Mouse (Mus musculus) heart, embryonic 10.5 days (tissue): ENCODE measurements around the gene Sod1. TPM values are rescaled to one million over a fixed set of nuclear protein-coding genes. Genes with fewer than 3 reads are reported as not detected.

Experiments
- DNase-seq: peaks from one replicate; pipeline ENCODE4 v3.0.0-alpha.2; 2017; ENCODE audit warnings: low spot score
- H3K27ac ChIP-seq: fragments of 300-500 bp; sonication (generic); 2 replicates; pipeline ENCODE4 v1.5.1; 2016; ENCODE audit warnings: mild to moderate bottlenecking
- H3K27me3 ChIP-seq: fragments of 300-500 bp; sonication (generic); 2 replicates; pipeline ENCODE4 v1.6.1; 2016; ENCODE audit warnings: mild to moderate bottlenecking; ENCODE audit not compliant: poor library complexity, insufficient read depth, severe bottlenecking
- H3K36me3 ChIP-seq: fragments of 300-500 bp; sonication (generic); 2 replicates; pipeline ENCODE4 v1.6.1; 2016; ENCODE audit warnings: mild to moderate bottlenecking, moderate library complexity
- H3K4me1 ChIP-seq: fragments of 300-500 bp; sonication (generic); 2 replicates; pipeline ENCODE4 v1.6.1; 2016; ENCODE audit warnings: mild to moderate bottlenecking
- H3K4me3 ChIP-seq: fragments of 300-500 bp; sonication (generic); 2 replicates; pipeline ENCODE4 v1.5.1; 2016; ENCODE audit warnings: mild to moderate bottlenecking, moderate library complexity
- H3K9me3 ChIP-seq: fragments of 300-500 bp; sonication (generic); 2 replicates; pipeline ENCODE4 v1.6.1; 2016; ENCODE audit warnings: mild to moderate bottlenecking, moderate library complexity
- WGBS: fragments of 180-500 bp; shearing (Covaris S2); methylation state at CpG from one replicate; pipeline ENCODE4 v1.1.7; 2016; 5-methylcytosine and 5-hydroxymethylcytosine counted together
- polyA plus RNA-seq: library from polyadenylated mRNA; unstranded; fragments of >200 nt; fragmentation: Nextera tagmentation; extraction: Ambion mirVana; gene quantifications from 2 replicates; pipeline ENCODE4 v1.2.1, GENCODE M21; 2016

Sod1 gene
- polyA plus RNA-seq, 1 experiment from 2014 or later = 1,279 TPM

DNA sequence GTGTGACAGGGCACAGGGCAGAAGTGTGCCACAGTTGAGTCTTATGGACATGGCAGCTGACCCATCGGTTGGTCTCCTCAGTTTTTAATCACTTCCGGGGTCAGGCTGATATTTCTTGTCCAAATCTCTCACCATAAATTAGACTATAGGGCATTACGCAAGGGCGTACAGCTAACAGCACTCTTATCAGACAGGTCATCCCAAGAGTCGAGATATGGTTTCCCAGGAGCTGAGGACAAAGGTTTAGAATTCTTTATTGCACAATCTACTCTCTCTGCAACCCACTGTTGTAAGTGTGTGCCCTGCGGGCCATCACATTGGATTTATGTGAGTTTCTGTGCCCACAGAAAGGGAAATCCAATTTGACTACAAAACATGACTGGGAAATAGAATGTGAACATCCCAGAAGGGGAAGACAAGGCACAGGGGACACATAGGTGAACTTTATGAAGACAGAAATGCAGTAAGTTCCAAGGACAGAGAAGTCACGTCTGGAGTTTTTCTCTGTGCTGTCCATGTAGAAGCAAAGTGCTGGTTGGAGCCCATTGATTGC lies 23.8 kb upstream of the Sod1 start:
- H3K36me3 ChIP-seq = no peaks in the 10 kb centered on the region
- DNase-seq = no peak
- H3K27me3 ChIP-seq = no peaks in the 10 kb centered on the region
- H3K4me1 ChIP-seq = peaks cover 33% of the 10 kb centered on the region
- peak overlapping the region; percentile 89 for H3K27ac ChIP-seq
- WGBS = 58% methylated on average over 7 of the region's 7 CpGs
- H3K4me3 ChIP-seq = peak overlapping the region; percentile 57
- H3K9me3 ChIP-seq = no peaks in the 10 kb centered on the region

DNA sequence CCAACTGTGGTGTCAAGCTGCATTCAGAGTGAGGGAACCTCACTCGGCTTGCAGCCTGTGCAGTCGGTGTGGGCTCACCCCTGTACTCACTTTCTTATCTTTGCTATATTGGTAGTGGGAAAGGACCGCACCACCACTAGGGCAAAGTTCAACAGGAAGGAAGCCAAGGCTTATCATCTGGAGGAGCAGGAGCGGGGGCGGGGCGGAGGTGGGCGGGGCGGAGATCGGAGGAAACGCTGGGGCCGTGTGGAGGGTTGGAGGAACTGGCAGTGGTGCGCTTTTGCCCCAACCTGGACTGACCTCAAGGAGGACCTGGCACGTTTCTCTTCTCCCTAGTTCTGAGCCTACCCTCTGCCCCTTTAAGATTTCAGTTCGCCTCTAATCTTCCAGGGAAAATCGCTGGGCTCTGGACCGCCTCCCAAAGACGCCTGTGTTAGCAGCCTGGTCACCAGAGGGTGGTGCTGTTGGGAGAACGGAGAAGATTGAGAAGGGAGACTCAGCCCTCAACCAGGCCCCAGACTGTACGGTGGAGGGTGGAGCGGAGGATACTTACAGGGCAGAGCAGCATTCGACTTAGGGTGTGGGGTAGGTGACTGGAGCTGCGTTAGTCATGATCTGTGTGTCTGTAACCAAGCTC lies 23.1 kb upstream of the Sod1 start:
- Histone ChIP-seq H3K27ac (peak overlapping the region; percentile 89), H3K27me3 (no peaks in the 10 kb centered on the region), H3K36me3 (no peaks in the 10 kb centered on the region), H3K4me1 (peaks cover 40% of the 10 kb centered on the region), H3K4me3 (peak overlapping the region; percentile 57), H3K9me3 (no peaks in the 10 kb centered on the region)
- peak; percentile 95 for DNase-seq
- WGBS = under 1% methylated on average over 22 of the region's 22 CpGs

DNA sequence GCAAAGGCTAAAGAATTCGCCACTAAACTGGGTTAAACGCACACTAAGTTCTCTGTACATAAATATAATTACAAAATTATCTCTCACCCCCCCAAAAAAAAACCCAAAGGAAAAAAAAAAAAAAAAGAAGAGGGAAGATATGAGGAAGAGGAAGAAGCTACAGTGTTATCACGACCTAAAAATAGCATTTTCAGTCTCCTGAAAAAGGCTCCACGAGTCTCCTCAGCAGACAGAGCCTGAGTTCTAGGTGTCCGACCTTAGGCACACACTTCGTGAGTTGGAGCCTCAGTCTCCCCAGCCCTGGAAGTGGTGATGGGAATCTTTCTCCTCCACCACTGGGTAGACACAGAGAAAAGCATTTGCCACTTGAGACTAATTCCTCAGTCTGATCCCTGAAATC lies 21.9 kb upstream of the Sod1 start:
- Histone ChIP-seq H3K27ac (peak overlapping the region; percentile 89; the same call in 1 of the 2 replicates), H3K36me3 (no peaks in the 10 kb centered on the region), H3K9me3 (no peaks in the 10 kb centered on the region), H3K4me1 (peaks cover 44% of the 10 kb centered on the region), H3K27me3 (no peaks in the 10 kb centered on the region), H3K4me3 (no peak overlapping the region)
- WGBS = 66% methylated on average over 6 of the region's 6 CpGs
- DNase-seq = no peak

DNA sequence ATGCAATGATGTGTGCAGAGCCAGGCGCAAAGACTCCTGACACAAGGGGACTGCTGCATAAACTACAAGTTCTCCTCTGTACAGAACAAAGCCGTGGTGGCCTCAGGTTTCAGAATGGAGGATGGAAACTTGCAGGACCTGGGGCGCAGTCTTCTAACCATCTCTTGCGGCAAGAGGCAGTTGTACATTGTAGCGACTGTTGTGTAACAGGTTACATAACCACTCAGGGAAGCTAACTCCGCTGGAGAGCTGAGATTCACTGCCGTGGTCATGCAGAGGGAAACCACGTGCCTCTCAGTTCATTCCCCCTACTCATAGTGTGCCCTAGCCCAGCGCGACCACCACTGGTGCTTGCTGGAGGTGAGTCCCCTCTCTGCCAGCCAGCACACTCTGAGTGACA lies 21.4 kb upstream of the Sod1 start:
- Histone ChIP-seq H3K36me3 (no peaks in the 10 kb centered on the region), H3K4me1 (peaks cover 44% of the 10 kb centered on the region), H3K9me3 (no peaks in the 10 kb centered on the region), H3K4me3 (no peak overlapping the region), H3K27me3 (no peaks in the 10 kb centered on the region), H3K27ac (peak overlapping the region; percentile 39; the same call in 1 of the 2 replicates)
- 82% methylated on average over 10 of the region's 10 CpGs for WGBS
- DNase-seq = no peak

DNA sequence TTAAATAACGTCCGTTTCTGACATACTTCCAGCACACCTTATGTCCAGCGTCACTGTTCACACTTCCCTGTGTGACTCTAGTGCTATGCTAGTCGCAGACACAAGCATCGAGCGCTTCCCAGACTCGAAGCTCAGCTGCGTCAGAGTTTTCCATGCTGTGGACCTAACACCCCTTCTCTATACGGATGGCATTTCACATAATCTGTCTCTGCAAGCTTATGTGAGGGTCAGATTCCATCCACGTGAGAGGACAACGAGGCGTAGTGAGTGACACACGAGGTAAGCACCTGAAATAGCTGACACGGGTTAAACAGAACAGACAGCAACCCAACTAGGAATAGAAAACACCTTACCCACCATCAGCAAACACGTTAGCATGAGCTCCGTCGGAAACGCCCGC lies 18.4 kb upstream of the Sod1 start:
- Histone ChIP-seq H3K9me3 (no peaks in the 10 kb centered on the region), H3K36me3 (no peaks in the 10 kb centered on the region), H3K27me3 (no peaks in the 10 kb centered on the region), H3K4me3 (peak overlapping the region; percentile 19; the same call in 1 of the 2 replicates), H3K4me1 (peaks cover 34% of the 10 kb centered on the region), H3K27ac (peak overlapping the region; percentile 7; the same call in 1 of the 2 replicates)
- WGBS = 54% methylated on average over 19 of the region's 19 CpGs
- DNase-seq = peak; percentile 63

DNA sequence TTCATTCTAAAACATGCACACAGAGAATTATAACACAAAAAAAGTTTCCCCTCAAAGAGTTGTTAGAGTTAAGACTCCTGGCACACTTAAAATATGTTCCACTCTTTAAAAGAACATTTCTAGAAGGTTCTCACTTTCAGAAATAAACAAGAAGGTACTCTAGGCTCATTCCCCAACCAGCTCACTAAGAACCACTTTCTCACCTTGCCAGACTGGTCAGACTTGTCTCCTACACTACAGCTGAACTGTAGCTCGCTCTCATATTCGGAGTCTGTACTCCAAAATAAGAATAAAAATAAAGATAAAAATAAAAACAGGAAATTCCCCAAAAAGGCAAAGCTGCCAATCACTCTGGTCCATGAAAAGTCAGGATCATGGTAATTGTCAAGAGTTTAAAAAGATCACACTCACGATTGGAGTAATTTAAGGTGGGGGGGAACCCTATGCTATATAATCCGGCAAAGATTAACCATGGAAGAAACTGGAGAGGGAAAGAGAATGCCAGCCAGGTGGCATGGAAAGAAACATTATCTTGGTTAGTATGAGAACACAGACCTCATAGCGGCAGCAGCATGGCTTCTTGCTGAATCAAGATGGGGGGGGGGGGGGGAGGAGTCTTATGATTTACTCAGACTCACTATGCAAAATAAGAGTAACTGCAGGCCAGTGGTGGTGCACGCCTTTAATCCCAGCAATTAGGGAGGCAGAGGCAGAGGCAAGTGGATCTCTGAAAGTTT lies 17.2 kb upstream of the Sod1 start:
- no peaks in the 10 kb centered on the region for H3K9me3 ChIP-seq
- H3K36me3 ChIP-seq = no peaks in the 10 kb centered on the region
- H3K27ac ChIP-seq = no peak overlapping the region
- no peak for DNase-seq
- H3K4me1 ChIP-seq = peaks cover 22% of the 10 kb centered on the region
- no peaks in the 10 kb centered on the region for H3K27me3 ChIP-seq
- no peak overlapping the region for H3K4me3 ChIP-seq
- 80% methylated on average over 6 of the region's 6 CpGs for WGBS

DNA sequence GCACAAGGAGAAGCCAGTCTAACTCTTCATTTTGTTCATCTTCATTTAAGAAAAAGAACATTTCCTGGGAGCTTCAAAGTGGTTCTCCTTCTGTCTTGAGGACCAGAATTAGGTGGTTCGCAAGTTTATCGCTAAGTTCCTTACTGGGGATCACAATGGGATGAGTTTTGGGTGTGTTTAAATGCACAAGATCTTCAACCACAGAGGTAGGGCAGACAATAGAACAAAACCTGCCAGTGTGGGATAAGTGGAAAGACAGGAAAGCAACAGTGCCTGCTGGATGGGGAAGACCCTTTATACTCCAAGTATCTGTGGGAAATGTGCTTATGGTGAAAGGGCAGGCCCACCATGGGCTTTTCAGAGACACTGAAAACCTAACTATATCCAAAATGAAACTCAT lies 15.7 kb upstream of the Sod1 start:
- Histone ChIP-seq H3K27me3 (no peaks in the 10 kb centered on the region), H3K4me1 (peaks cover 13% of the 10 kb centered on the region), H3K4me3 (no peak overlapping the region), H3K9me3 (no peaks in the 10 kb centered on the region), H3K27ac (no peak overlapping the region), H3K36me3 (no peaks in the 10 kb centered on the region)
- 92% methylated on average over 2 of the region's 2 CpGs for WGBS
- DNase-seq = no peak

DNA sequence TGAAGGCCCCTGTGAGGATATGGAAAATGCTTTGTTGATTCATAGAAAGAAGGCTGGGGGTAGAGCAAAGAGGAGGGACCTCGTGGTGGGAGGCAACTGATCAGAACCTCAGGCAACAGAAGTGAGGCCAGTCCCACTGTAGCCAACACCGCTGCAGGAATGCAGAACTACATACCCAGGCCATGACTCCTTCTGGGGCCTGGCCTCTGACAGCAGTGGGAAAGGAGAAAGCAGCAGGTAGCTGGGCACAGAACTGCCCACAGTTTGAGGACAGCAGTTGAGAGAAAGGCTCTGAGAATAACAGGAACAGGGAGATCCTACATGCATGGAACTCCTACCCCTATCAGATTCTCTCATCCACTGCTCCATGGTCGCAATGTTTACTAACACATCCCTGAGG lies 11.6 kb upstream of the Sod1 start:
- Histone ChIP-seq H3K9me3 (no peaks in the 10 kb centered on the region), H3K4me1 (0 out of 2 replicates have a peak, but pooled peaks cover 7% of the 10 kb centered on the region), H3K4me3 (no peak overlapping the region), H3K36me3 (no peaks in the 10 kb centered on the region), H3K27me3 (no peaks in the 10 kb centered on the region), H3K27ac (no peak overlapping the region)
- 70% methylated on average over 3 of the region's 3 CpGs for WGBS
- no peak for DNase-seq

DNA sequence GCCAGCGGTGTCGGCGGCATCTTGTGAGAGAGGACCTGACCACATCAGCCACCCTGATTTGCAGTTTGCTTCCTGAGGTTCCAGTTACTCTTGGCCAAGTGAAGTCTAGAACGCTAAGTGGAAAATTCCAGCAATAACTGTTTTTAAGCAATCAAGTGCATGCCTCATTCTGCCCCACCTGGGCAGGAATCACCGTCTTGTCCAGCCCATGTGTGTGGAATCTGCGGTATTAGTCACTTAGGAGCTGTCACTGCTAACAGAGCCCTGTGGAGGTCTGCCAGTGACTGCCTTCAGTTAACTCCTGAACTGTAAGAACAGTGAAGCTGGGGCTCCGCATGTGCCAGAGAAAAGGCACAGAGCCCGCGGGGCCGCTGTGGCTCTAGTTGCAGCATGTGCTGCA lies 9.8 kb upstream of the Sod1 start:
- Histone ChIP-seq H3K4me1 (0 out of 2 replicates have a peak, but pooled peaks cover 7% of the 10 kb centered on the region), H3K27ac (no peak overlapping the region), H3K27me3 (no peaks in the 10 kb centered on the region), H3K9me3 (no peaks in the 10 kb centered on the region), H3K36me3 (no peaks in the 10 kb centered on the region), H3K4me3 (no peak overlapping the region)
- peak; percentile 61 for DNase-seq
- WGBS = 72% methylated on average over 10 of the region's 10 CpGs

DNA sequence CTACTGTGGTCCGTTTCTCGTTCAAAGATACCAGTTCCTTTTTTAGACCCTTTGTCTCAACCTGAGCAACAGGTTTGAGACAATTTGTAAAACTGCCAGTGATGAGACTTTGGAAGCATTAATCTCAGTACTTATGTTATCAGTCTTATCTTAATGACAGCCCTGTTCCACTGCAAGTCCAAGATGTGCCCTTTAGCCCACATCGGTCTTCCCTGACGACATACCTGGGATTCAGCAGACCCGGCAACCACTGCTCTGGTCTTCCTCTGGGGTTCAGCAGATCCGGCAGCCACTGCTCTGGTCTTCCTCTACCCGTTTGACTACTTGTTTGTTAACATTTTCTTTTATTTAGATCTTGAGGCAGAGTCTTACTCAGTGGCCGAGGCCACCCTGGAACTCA lies 8.8 kb upstream of the Sod1 start:
- H3K27ac ChIP-seq = no peak overlapping the region
- no peak overlapping the region for H3K4me3 ChIP-seq
- no peak for DNase-seq
- no peaks in the 10 kb centered on the region for H3K36me3 ChIP-seq
- H3K9me3 ChIP-seq = no peaks in the 10 kb centered on the region
- 50% methylated on average over 8 of the region's 8 CpGs for WGBS
- H3K4me1 ChIP-seq = 0 out of 2 replicates have a peak, but pooled peaks cover 7% of the 10 kb centered on the region
- no peaks in the 10 kb centered on the region for H3K27me3 ChIP-seq

DNA sequence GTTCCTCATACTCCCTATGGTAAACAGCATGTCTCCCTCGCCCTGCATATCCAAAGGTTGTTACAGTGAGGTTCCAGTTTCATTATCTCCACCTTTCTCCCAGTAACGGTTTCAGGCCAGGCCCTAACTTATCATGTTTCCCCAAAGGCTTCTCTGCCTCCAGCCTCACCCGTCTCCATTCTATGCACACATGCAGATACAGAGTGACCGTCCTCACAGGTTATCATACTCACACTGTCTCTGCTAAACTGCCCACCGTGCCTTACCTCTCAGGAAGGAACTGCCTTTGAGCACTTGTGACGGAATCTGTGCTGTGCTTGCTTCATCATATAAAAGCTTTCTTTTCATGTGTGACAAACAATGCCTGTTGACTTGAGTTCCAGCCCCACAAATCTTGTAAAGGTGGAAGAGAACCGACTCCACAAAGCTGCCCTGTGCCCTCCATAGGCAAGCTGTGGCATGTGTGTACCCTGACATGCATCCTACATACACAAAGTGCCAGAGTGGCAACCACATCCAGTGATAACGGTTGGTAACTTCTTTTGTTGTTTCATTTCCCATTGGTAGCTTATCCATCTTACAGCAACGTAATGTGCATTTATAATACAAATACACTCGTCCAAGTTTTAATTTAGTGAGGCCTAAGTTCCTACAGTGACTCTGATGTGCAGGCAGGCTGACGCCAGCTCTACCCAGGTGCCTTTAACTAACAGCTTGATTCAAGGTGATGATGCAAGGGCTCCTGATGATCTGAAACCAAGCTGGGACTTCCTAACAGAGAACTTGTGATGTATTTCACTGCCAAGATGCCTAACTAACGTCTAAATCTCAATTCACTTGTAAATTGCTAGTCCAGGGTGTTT lies 6.8 kb upstream of the Sod1 start:
- H3K4me1 ChIP-seq = 0 out of 2 replicates have a peak, but pooled peaks cover 11% of the 10 kb centered on the region
- 68% methylated on average over 12 of the region's 12 CpGs for WGBS
- no peaks in the 10 kb centered on the region for H3K36me3 ChIP-seq
- no peak overlapping the region for H3K4me3 ChIP-seq
- no peak overlapping the region for H3K27ac ChIP-seq
- H3K27me3 ChIP-seq = no peaks in the 10 kb centered on the region
- H3K9me3 ChIP-seq = no peaks in the 10 kb centered on the region
- DNase-seq = no peak

DNA sequence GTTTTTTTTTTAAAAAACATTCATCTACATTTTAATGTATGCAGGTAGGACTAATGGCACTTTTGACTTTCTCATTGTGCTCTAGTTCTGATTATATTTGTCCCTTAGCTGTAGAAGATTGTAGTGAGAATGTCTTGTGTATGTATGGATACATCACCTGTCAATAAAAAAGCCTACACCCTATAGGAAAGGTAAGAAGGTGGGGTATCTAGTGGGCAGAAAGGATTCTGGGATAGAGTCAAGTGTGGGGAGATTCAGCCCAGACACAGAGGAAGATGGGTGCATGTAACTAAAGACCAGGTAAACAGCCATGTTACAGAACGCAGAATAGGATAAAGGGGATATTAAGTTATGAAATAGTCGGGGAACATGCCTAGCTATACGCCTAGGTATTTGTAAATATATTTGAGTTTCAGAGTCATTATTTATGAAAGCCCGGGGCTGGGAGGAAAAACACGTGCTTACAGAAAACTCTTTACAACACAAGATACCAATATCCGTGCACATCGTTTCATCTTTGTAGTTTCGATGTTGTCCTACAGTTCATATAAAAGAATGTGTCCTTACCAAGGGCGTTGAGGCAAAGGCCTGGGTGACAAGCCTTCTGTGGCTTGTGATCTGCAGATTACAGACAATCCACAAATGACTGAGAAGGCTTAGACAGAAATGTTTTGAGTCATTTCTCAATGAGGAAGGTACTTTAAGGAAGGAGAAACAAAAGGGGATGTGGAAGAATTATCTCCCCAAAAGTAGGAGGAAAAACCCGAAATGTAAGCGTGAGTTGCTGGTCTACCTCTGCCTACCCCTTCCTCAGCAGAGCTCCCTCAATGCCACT lies 5.6 kb upstream of the Sod1 start:
- WGBS = 87% methylated on average over 11 of the region's 11 CpGs
- no peak for DNase-seq
- no peaks in the 10 kb centered on the region for H3K9me3 ChIP-seq
- no peak overlapping the region for H3K27ac ChIP-seq
- H3K36me3 ChIP-seq = no peaks in the 10 kb centered on the region
- peaks cover 14% of the 10 kb centered on the region; the same call in 1 of the 2 replicates for H3K4me1 ChIP-seq
- no peak overlapping the region for H3K4me3 ChIP-seq
- no peaks in the 10 kb centered on the region for H3K27me3 ChIP-seq
